Mouse (Mus musculus) bone marrow, adult 2 months (tissue): ENCODE measurements around the gene Ccn2.

Experiments
- CTCF ChIP-seq: fragments of 200-500 bp; IDR thresholded peaks from 2 replicates; pipeline ENCODE4 v1.5.1; 2011; ENCODE audit warnings: low read length, control low read depth; ENCODE audit not compliant: control insufficient read depth, insufficient read depth
- POLR2A ChIP-seq: fragments of 200-500 bp; IDR thresholded peaks from 2 replicates; pipeline ENCODE4 v1.6.1; 2011; ENCODE audit warnings: low read depth, mild to moderate bottlenecking, control low read depth, low read length, borderline replicate concordance; ENCODE audit not compliant: control insufficient read depth

DNA sequence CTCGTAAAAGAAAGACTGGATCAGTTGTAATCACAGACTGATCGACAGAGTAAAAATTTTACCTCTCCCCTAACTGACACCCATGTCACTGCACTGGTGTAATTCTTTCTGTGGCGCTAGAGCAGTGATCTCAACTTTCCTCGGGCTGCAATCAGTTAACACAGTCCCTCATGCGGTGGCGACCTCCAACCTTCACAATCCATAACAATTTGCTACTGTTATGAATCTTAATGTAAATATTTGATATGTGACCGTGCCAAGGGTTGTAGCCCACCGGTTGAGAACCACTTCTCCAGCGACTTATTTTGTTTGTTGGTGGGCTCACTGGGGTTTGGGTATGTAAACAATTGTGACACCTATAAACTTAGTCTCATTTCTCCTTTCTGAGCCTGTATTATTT, 33.2 kb downstream of the Ccn2 start:
- TF ChIP-seq POLR2A (no peak), CTCF (no peak)
